Mouse (Mus musculus): ENCODE results near the gene Trpm8. TPM values are rescaled to one million over a fixed set of nuclear protein-coding genes. Genes with fewer than 3 reads are reported as not detected.

The Trpm8 gene
- polyA plus RNA-seq, 1 experiment from 2014 or later, result not detected

DNA sequence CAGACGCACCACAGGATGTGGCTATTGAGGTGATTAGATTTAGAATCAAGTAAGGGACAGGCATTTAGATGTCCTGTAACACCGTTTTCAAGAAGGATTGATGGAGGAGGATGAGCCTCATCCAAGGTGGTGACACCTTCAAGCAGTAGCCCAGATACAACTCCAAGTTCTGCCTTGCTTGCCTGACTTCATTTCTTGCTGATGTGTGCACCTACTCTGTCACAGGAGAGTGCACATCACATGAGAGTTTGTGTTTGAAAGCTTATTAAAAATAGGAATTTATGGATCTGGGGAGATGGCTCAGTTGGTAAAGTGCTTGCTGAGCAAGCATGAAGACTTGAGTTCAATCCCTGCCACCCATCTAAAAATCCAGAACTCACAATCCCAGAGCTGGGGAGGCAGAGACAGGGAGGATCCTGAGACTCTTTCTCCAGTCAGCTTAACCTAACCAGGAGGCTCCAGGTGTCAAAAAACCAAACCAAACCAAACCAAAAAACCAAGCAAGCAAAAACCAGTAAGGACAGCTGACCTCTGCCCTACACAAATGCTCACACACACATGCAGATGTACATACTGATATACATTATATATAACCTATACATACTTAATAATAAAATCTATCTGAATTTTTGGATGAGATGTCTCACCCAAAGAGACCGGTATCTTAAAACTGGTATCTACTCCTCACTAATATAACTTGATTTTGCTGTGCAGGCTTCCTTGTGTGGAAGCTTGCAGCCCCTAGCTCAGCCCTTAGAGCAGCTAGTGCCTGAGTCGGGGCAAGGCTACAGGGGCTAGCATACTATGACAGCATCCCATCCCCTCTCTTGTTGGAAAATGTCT lies 21.4 kb downstream of the Trpm8 start:
- H3K4me2 ChIP-seq (ENCODE audit: low read depth, low read length), result no peak overlapping the region
- no peaks in the 10 kb centered on the region for H3K36me3 ChIP-seq (ENCODE audit: control insufficient read depth, insufficient read depth)
- WGBS (ENCODE audit: insufficient replicate concordance), result 40% methylated on average over 4 of the region's 4 CpGs
- H3K4me3 ChIP-seq (ENCODE audit: low read depth, low read length), result no peak overlapping the region
- no peak overlapping the region for H3K9ac ChIP-seq (ENCODE audit: low read depth, low read length)
- H3K4me1 ChIP-seq (ENCODE audit: control insufficient read depth, low read depth, low read length), result no peaks in the 10 kb centered on the region
- H3K9me3 ChIP-seq (replicated peaks; ENCODE audit: control insufficient read depth, low read length), result peaks cover 11% of the 10 kb centered on the region
- no peaks in the 10 kb centered on the region for H3K27me3 ChIP-seq (ENCODE audit: control insufficient read depth, insufficient read depth, low read depth, low read length)
- no peak for ATAC-seq (ENCODE audit: low read depth)
- H3K27ac ChIP-seq (ENCODE audit: low read length), result no peak overlapping the region

DNA sequence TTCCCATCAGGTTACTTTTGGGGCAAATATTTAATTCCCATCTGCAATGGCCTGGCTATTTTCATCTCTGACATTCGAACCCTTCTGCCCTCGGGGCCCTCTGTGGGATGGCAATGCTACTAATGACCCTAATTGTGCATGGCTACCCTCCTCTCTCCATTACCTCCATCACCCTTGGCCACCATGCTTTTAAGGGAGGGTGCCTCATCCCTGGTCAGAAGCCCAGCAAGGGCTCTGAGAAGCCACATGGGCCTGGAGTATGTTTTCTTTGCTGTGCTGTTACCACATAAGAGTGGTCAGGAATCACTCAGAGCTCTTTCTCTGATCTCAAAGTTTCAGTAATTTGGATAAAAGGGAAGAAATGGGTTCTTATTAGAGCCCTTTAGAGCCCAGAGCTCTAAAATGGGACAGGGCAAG lies 22.1 kb downstream of the Trpm8 start:
- H3K27ac ChIP-seq (ENCODE audit: low read length), result no peak overlapping the region
- H3K9ac ChIP-seq (ENCODE audit: low read depth, low read length), result no peak overlapping the region
- WGBS (ENCODE audit: insufficient replicate concordance), result 57% methylated on average over 2 of the region's 2 CpGs
- H3K4me3 ChIP-seq (ENCODE audit: low read depth, low read length), result no peak overlapping the region
- no peak overlapping the region for H3K4me2 ChIP-seq (ENCODE audit: low read depth, low read length)
- H3K9me3 ChIP-seq (replicated peaks; ENCODE audit: control insufficient read depth, low read length), result peaks cover 11% of the 10 kb centered on the region
- H3K4me1 ChIP-seq (ENCODE audit: control insufficient read depth, low read depth, low read length), result no peaks in the 10 kb centered on the region
- no peaks in the 10 kb centered on the region for H3K27me3 ChIP-seq (ENCODE audit: control insufficient read depth, insufficient read depth, low read depth, low read length)
- ATAC-seq (ENCODE audit: low read depth), result no peak
- no peaks in the 10 kb centered on the region for H3K36me3 ChIP-seq (ENCODE audit: control insufficient read depth, insufficient read depth)

DNA sequence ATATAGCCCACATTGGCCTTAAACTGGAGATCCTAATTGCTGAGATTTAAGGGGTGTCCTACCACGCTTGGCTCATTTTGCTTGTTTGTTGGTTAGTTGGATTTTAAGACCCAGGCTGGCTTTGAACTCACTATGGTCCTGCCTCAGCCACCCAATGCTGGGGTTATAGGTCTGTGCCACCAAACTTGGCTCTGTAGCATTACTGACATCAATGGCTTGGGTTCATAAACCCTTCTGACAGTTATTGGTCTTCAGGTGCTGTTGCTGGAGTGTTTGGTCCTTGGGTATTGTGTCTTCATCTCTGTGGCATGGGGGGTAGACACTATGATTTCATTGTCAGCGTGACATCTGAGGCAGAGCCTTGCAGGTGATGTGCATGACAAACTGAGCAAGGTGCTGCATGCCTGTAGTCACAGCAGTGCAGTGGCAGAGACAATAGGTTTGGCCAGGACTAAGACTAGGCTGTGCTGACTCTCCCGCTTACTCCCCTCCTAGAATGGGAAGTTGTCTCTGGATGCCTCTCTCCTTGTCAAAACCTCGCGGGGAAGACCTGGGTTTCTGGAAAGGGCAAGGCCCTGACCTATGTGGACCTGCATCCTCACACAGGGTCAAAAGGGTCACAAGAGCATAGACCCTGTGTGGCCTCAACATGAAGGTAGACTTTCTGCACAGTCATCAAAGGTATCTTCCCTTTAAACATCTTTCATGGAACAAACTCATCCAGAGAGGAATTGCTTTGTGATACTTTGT lies 23.0 kb downstream of the Trpm8 start:
- H3K27me3 ChIP-seq (ENCODE audit: control insufficient read depth, insufficient read depth, low read depth, low read length), result no peaks in the 10 kb centered on the region
- H3K9ac ChIP-seq (ENCODE audit: low read depth, low read length), result no peak overlapping the region
- peak; percentile 5; the same call in 1 of the 2 replicates for ATAC-seq (ENCODE audit: low read depth)
- WGBS (ENCODE audit: insufficient replicate concordance), result 30% methylated on average over 5 of the region's 5 CpGs
- peaks cover 14% of the 10 kb centered on the region for H3K9me3 ChIP-seq (replicated peaks; ENCODE audit: control insufficient read depth, low read length)
- H3K4me2 ChIP-seq (ENCODE audit: low read depth, low read length), result no peak overlapping the region
- H3K4me3 ChIP-seq (ENCODE audit: low read depth, low read length), result no peak overlapping the region
- H3K4me1 ChIP-seq (ENCODE audit: control insufficient read depth, low read depth, low read length), result no peaks in the 10 kb centered on the region
- no peak overlapping the region for H3K27ac ChIP-seq (ENCODE audit: low read length)
- H3K36me3 ChIP-seq (ENCODE audit: control insufficient read depth, insufficient read depth), result no peaks in the 10 kb centered on the region

DNA sequence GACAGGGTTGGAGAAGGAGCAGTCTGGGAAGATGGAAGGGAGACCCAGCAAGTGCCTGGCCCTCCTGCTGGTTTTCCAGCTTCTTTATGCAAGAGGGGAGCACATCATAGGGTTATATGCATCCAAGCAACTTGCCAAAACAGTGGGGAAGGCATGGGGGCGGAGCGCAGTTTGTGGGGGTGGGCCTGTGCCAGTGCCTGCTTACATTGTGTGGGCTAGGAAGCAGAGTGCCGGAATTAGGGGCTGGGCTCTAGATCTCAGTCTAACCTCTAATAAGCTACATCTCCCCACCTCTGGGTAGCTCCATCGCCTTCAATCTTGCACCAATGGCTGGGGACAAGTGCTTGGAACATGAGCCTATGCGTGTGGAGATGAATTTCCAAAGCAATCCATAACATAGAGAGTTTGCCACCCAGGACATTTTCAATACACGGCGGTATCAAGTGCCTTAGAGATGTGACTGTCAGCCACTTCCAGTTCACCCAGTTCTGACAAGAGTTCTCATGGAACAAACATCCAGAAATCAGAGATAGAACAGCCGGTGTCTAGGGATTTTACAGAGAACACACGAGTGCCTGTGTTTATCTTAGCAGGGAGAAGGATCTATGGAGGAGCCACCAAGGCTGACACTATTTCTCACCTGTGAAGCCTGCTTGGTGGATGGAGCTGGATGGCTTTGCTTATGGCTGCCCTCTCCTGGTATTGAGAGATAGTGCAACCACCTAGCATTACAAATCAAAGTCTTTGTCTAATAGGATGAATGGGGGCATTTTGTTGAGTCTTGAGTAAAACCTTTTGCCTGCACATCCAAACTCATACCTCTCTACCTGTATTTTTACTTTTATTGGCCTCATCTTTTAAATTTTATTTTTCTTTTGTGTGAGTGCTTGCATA lies 23.9 kb downstream of the Trpm8 start:
- Histone ChIP-seq H3K9me3 (replicated peaks; ENCODE audit: control insufficient read depth, low read length) (peaks cover 11% of the 10 kb centered on the region), H3K27me3 (ENCODE audit: control insufficient read depth, insufficient read depth, low read depth, low read length) (no peaks in the 10 kb centered on the region), H3K4me3 (ENCODE audit: low read depth, low read length) (no peak overlapping the region), H3K36me3 (ENCODE audit: control insufficient read depth, insufficient read depth) (no peaks in the 10 kb centered on the region), H3K27ac (ENCODE audit: low read length) (no peak overlapping the region), H3K9ac (ENCODE audit: low read depth, low read length) (no peak overlapping the region), H3K4me1 (ENCODE audit: control insufficient read depth, low read depth, low read length) (no peaks in the 10 kb centered on the region), H3K4me2 (ENCODE audit: low read depth, low read length) (no peak overlapping the region)
- no peak for ATAC-seq (ENCODE audit: low read depth)
- 53% methylated on average over 9 of the region's 9 CpGs for WGBS (ENCODE audit: insufficient replicate concordance)

DNA sequence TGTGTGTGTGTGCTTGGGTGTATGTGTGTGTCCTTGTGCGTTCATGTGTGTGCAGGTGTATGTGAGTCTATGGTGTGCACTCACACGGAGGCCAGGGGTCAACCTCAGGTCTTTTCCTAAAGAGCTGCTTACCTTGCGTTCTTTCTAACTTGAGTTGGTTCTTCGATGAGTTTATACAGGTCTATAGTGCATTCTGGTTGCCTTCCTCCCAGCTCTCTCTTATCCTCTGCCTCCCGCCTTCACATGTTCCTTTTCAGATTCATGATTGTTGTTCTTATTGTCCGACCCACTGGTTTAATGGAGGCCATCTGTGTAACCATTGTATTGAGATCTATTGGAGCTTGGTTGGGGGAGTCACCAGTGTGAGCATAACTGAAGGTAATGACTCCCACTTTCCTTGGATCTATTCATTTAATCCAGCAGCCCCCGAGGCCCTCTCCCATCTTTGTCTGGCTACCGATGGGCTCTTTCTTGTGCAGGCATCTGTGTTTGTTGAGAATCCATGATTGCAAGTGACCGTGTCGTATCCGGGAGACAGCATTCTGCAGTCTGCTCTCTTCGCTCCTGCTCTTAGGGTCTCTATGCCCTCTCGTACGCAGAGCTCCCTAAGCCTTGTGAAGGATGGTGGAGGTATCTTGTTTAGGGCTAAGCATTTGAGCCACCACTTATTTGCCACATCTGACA lies 24.7 kb downstream of the Trpm8 start:
- no peak overlapping the region for H3K9ac ChIP-seq (ENCODE audit: low read depth, low read length)
- H3K36me3 ChIP-seq (ENCODE audit: control insufficient read depth, insufficient read depth), result no peaks in the 10 kb centered on the region
- H3K9me3 ChIP-seq (replicated peaks; ENCODE audit: control insufficient read depth, low read length), result peaks cover 15% of the 10 kb centered on the region
- H3K27me3 ChIP-seq (ENCODE audit: control insufficient read depth, insufficient read depth, low read depth, low read length), result no peaks in the 10 kb centered on the region
- no peak overlapping the region for H3K4me2 ChIP-seq (ENCODE audit: low read depth, low read length)
- ATAC-seq (ENCODE audit: low read depth), result no peak
- H3K27ac ChIP-seq (ENCODE audit: low read length), result no peak overlapping the region
- 48% methylated on average over 14 of the region's 14 CpGs for WGBS (ENCODE audit: insufficient replicate concordance)
- no peak overlapping the region for H3K4me3 ChIP-seq (ENCODE audit: low read depth, low read length)
- no peaks in the 10 kb centered on the region for H3K4me1 ChIP-seq (ENCODE audit: control insufficient read depth, low read depth, low read length)

DNA sequence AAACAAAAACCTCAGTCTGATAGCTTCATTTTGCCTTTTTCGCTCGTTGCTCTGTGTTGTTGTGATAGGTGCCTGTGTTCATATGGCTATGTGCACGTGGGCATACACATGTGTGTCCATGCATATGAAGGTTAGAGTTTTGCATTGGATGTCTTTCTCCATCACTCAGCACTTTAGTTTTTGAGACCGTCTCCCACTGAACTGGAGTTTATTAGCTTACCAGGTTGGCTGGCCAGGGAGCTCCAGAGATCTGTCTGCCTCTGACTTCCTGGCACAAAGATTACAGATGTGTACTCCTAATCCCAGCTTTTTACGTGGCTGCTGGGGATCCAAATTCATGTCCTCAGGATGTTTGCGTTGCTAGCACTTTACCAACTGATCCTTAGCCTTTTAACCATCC lies 26.3 kb downstream of the Trpm8 start:
- Histone ChIP-seq H3K4me2 (ENCODE audit: low read depth, low read length) (no peak overlapping the region), H3K4me1 (ENCODE audit: control insufficient read depth, low read depth, low read length) (no peaks in the 10 kb centered on the region), H3K27me3 (ENCODE audit: control insufficient read depth, insufficient read depth, low read depth, low read length) (no peaks in the 10 kb centered on the region), H3K4me3 (ENCODE audit: low read depth, low read length) (no peak overlapping the region), H3K9ac (ENCODE audit: low read depth, low read length) (no peak overlapping the region), H3K9me3 (replicated peaks; ENCODE audit: control insufficient read depth, low read length) (peaks cover 15% of the 10 kb centered on the region), H3K36me3 (ENCODE audit: control insufficient read depth, insufficient read depth) (no peaks in the 10 kb centered on the region), H3K27ac (ENCODE audit: low read length) (no peak overlapping the region)
- 45% methylated on average over 6 of the region's 6 CpGs for WGBS (ENCODE audit: insufficient replicate concordance)
- no peak for ATAC-seq (ENCODE audit: low read depth)

DNA sequence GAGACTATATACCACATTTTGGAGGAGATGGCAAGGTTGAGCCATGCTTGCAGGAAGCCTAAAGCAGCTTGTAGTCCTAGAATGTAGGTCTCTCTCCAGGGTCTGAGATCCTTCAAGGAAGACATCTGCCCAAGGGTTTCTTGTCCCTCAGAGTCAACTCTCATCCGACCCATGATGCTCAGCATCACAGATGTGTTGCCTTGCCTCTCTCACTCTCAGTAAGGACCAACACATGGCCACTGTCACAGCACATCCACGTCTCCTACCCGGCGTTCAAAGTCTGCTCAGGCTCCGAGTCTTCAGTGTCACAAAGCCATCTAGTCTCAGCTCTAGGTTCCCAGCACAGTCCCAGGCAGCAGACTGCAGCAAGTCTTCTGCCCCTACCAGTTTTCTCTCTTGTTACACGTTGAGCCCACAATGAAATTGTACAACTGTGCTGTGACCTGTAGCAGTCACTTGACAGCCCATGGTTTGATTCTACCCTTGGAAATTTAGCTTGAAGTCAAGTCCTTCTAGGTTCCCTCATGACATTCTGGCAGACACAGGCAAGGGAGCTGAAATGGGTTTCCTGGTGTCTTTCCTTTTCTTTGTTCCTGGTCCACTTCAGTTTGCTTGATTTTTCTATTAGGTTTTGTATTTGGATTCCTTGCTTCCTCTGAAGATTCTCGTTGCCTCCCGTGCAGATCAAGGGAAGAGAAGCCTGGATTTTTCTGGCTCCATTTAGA lies 27.0 kb downstream of the Trpm8 start:
- ATAC-seq (ENCODE audit: low read depth), result no peak
- Histone ChIP-seq H3K36me3 (ENCODE audit: control insufficient read depth, insufficient read depth) (no peaks in the 10 kb centered on the region), H3K27me3 (ENCODE audit: control insufficient read depth, insufficient read depth, low read depth, low read length) (no peaks in the 10 kb centered on the region), H3K4me3 (ENCODE audit: low read depth, low read length) (no peak overlapping the region), H3K9me3 (replicated peaks; ENCODE audit: control insufficient read depth, low read length) (peaks cover 15% of the 10 kb centered on the region), H3K4me2 (ENCODE audit: low read depth, low read length) (no peak overlapping the region), H3K27ac (ENCODE audit: low read length) (no peak overlapping the region), H3K9ac (ENCODE audit: low read depth, low read length) (no peak overlapping the region), H3K4me1 (ENCODE audit: control insufficient read depth, low read depth, low read length) (no peaks in the 10 kb centered on the region)
- 47% methylated on average over 8 of the region's 8 CpGs for WGBS (ENCODE audit: insufficient replicate concordance)
